Mouse (Mus musculus) heart, embryonic 13.5 days (tissue): ENCODE data around the gene Acss3. TPM values are rescaled to one million over a fixed set of nuclear protein-coding genes. Genes with fewer than 3 reads are reported as not detected.

Experiments
- ATAC-seq: fragments of 200-750 bp; cut with Nextera tagmentation; 2 replicates; pipeline ENCODE4 v1.8.0; 2017; ENCODE audit warnings: moderate TSS enrichment; ENCODE audit not compliant: insufficient number of reproducible peaks, low FRiP score, low TSS enrichment; ENCODE audit errors: extremely low read depth
- H3K27ac ChIP-seq: fragments of 300-500 bp; sonication (generic); replicated peaks from 2 replicates; pipeline ENCODE4 v1.5.1; 2015; ENCODE audit warnings: moderate library complexity, mild to moderate bottlenecking, inconsistent platforms
- H3K27me3 ChIP-seq: fragments of 300-500 bp; sonication (generic); replicated peaks from 2 replicates; pipeline ENCODE4 v1.6.1; 2015; ENCODE audit warnings: mild to moderate bottlenecking, inconsistent platforms
- H3K36me3 ChIP-seq: fragments of 300-500 bp; sonication (generic); 2 replicates; pipeline ENCODE4 v1.6.1; 2015; ENCODE audit warnings: mild to moderate bottlenecking, inconsistent platforms
- H3K4me1 ChIP-seq: fragments of 300-500 bp; sonication (generic); 2 replicates; pipeline ENCODE4 v1.6.1; 2015; ENCODE audit warnings: inconsistent platforms
- H3K4me2 ChIP-seq: fragments of 300-500 bp; sonication (generic); 2 replicates; pipeline ENCODE4 v1.6.1; 2015; ENCODE audit warnings: inconsistent platforms, mild to moderate bottlenecking, moderate library complexity
- H3K4me3 ChIP-seq: fragments of 300-500 bp; sonication (generic); 2 replicates; pipeline ENCODE4 v1.5.1; 2015; ENCODE audit warnings: moderate library complexity, mild to moderate bottlenecking, inconsistent platforms
- H3K9ac ChIP-seq: fragments of 300-500 bp; sonication (generic); 2 replicates; pipeline ENCODE4 v1.6.1; 2015; ENCODE audit warnings: inconsistent platforms, mild to moderate bottlenecking, moderate library complexity
- H3K9me3 ChIP-seq: fragments of 300-500 bp; sonication (generic); 2 replicates; pipeline ENCODE4 v1.6.1; 2016; ENCODE audit warnings: inconsistent platforms
- WGBS: fragments of 180-500 bp; shearing (Covaris S2); methylation state at CpG from one replicate; pipeline ENCODE4 v1.1.7; 2015; ENCODE audit warnings: mixed read lengths; 5-methylcytosine and 5-hydroxymethylcytosine counted together
- polyA plus RNA-seq: library from polyadenylated mRNA; unstranded; fragments of >200 nt; fragmentation: Nextera tagmentation; extraction: Ambion mirVana; gene quantifications from 2 replicates; pipeline ENCODE4 v1.2.1, GENCODE M21; 2015

The Acss3 gene
- polyA plus RNA-seq, 1 experiment from 2014 or later: 1.8 TPM

- no peaks in the 10 kb centered on the region for H3K36me3 ChIP-seq
- H3K4me3 ChIP-seq: no peak overlapping the region
- WGBS: 78% methylated on average over 5 of the region's 5 CpGs
- H3K27me3 ChIP-seq: no peaks in the 10 kb centered on the region
- no peaks in the 10 kb centered on the region for H3K9me3 ChIP-seq
- no peaks in the 10 kb centered on the region for H3K4me1 ChIP-seq
- ATAC-seq: no peak
- H3K4me2 ChIP-seq: no peak overlapping the region
- no peak overlapping the region for H3K27ac ChIP-seq
- H3K9ac ChIP-seq: no peak overlapping the region
These were observed 199.1 kb downstream of the Acss3 start for GRCm38 (mm10) chr10:106924334-106924733.

- Histone ChIP-seq H3K4me1 (no peaks in the 10 kb centered on the region), H3K27me3 (no peaks in the 10 kb centered on the region), H3K4me3 (no peak overlapping the region), H3K9ac (no peak overlapping the region), H3K9me3 (peaks cover 6% of the 10 kb centered on the region; the same call in 1 of the 2 replicates), H3K36me3 (no peaks in the 10 kb centered on the region), H3K4me2 (no peak overlapping the region), H3K27ac (no peak overlapping the region)
- ATAC-seq: no peak
These were observed 208.6 kb downstream of the Acss3 start for GRCm38 (mm10) chr10:106914822-106915221.

GRCm38 (mm10) chr10:106914275-106914674, 209.2 kb downstream of the Acss3 start:
- Histone ChIP-seq H3K9me3 (peaks cover 6% of the 10 kb centered on the region; the same call in 1 of the 2 replicates), H3K27ac (no peak overlapping the region), H3K4me2 (no peak overlapping the region), H3K4me3 (no peak overlapping the region), H3K36me3 (no peaks in the 10 kb centered on the region), H3K27me3 (no peaks in the 10 kb centered on the region), H3K9ac (no peak overlapping the region), H3K4me1 (no peaks in the 10 kb centered on the region)
- ATAC-seq: no peak

- peaks cover 6% of the 10 kb centered on the region; the same call in 1 of the 2 replicates for H3K9me3 ChIP-seq
- H3K4me1 ChIP-seq: no peaks in the 10 kb centered on the region
- H3K27me3 ChIP-seq: no peaks in the 10 kb centered on the region
- 40% methylated on average over 2 of the region's 2 CpGs for WGBS
- H3K9ac ChIP-seq: no peak overlapping the region
- no peak overlapping the region for H3K4me2 ChIP-seq
- no peak overlapping the region for H3K4me3 ChIP-seq
- no peaks in the 10 kb centered on the region for H3K36me3 ChIP-seq
- no peak overlapping the region for H3K27ac ChIP-seq
- ATAC-seq: no peak
These were observed 210.4 kb downstream of the Acss3 start for GRCm38 (mm10) chr10:106913032-106913431.

- Histone ChIP-seq H3K9ac (no peak overlapping the region), H3K9me3 (peaks cover 6% of the 10 kb centered on the region; the same call in 1 of the 2 replicates), H3K4me2 (no peak overlapping the region), H3K27ac (no peak overlapping the region), H3K36me3 (no peaks in the 10 kb centered on the region), H3K4me3 (no peak overlapping the region), H3K27me3 (no peaks in the 10 kb centered on the region), H3K4me1 (no peaks in the 10 kb centered on the region)
- WGBS: 56% methylated on average over 3 of the region's 3 CpGs
- ATAC-seq: no peak
These were observed 213.4 kb downstream of the Acss3 start for GRCm38 (mm10) chr10:106910108-106910507.

- H3K27ac ChIP-seq: no peak overlapping the region
- H3K27me3 ChIP-seq: no peaks in the 10 kb centered on the region
- 56% methylated on average over 13 of the region's 13 CpGs for WGBS
- H3K36me3 ChIP-seq: no peaks in the 10 kb centered on the region
- no peak overlapping the region for H3K9ac ChIP-seq
- H3K4me1 ChIP-seq: no peaks in the 10 kb centered on the region; the same call in 1 of the 2 replicates
- no peak overlapping the region for H3K4me3 ChIP-seq
- H3K4me2 ChIP-seq: no peak overlapping the region
- no peak for ATAC-seq
- H3K9me3 ChIP-seq: no peaks in the 10 kb centered on the region
These were observed 227.1 kb downstream of the Acss3 start for GRCm38 (mm10) chr10:106896351-106896750.

Other genes with a start within 250 kb of the Acss3 start
- 1.6 and 1.9 TPM in 2 replicates for gene Lin7a, start 148.0 kb upstream of the Acss3 start, polyA plus RNA-seq